Mouse (Mus musculus) retina, postnatal 1 day (tissue): Measurements from ENCODE around the gene Bub1.
A peak's percentile ranks its signal among the peaks of the same experiment; 100 is the strongest.

Source experiments
- DNase-seq: peaks from one replicate; pipeline ENCODE4 v3.0.0-alpha.2; 2012

The Bub1 gene

DNA sequence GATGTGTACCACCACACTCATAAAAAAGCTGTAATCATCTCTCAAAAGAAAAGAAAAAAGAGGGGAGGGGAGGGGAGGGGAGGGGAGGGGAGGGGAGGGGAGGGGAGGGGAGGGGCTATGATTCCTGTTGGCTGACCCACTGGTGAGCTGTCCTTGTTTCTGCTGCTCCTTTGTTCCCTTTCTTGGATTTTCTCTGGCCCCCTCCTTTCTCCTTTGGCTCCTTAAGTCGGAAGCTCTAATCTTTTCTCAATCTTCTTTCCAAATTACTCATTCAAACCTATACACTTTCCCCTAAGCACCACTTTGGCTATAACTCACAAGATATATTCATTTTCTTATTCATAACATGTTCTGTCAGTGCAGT lies 57.1 kb downstream of the Bub1 start:
- DNase-seq: peak; percentile 30

DNA sequence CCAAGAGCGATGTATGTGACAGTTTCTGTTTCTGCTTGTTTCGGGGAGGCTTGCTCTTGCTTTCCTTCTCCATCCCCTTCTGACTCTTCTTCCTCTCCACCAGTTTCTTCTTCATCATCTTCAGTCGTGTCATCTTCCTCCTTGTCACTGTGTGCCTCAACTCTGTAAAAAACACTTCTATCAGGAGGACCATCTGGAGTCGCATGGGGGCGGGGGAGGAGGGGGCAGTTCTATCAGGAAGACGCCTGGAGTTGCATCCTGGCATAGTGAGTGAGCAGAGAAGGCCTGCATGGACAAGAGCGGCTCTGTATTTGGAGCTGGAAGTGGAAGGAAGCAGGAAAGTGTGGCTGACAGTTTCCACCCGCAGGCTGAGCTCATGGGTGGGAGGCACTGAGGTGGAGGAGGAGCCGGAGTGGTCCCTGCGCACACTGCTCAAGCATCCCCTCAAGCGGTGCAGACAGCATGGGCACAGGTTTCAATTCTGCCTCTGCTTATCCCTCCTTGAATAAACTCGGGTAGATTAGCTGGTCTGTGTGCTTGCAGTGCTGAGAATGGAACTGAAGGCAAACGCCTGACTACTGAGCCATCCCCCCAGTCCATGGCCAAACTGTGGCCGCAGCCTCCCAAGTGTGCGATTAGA lies 57.6 kb downstream of the Bub1 start:
- peak; percentile 55 for DNase-seq

- DNase-seq: no peak
Observed at GRCm38 (mm10) chr2:127761587-127761986, 70.1 kb downstream of the Bub1 start.

DNA sequence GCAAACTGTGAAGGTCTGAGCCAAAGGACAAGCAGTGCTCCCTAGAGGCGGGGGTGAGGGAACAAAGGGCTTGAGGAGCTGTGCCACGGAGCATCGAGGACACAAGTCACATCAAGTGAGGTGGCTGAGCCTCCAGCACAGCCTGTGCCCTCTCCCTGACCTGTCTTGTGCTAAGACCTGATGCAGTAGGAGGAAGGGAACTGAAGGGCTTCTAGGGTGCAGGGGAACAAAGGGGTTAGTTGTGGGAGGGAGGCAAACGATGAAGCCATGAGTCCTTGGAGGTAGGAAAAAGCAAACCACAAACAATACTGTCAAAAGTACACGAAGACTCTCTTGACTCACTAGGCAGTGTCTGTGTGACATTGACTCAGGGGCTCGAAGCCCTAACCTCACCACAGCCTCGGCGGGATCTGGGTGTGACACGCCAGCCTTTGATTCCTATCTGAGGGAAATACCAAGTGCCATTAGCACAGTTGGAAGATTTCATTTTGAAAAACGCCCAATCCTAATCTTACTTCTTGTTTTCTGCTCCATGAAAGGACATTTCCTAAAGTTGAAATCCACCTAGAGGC lies 71.2 kb downstream of the Bub1 start:
- DNase-seq: no peak

DNA sequence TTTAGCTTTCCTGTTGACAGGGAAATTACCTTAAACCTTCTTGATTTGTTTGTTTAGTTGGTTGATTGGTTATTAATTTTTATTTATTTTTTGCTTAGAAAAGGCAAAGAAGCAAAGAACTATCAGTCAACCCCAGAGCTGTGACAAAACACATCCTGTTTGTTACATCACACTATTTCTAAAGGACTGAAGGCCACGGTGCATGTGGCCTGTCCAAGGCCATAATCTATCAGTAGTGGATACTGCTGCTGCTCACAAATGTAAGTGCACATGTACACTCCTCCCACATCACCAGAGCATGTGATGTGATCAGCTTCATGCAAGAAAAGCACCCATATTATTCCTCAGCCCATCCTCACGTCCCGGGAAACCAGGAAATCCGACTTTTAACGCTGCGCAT lies 71.7 kb downstream of the Bub1 start:
- DNase-seq: no peak

DNA sequence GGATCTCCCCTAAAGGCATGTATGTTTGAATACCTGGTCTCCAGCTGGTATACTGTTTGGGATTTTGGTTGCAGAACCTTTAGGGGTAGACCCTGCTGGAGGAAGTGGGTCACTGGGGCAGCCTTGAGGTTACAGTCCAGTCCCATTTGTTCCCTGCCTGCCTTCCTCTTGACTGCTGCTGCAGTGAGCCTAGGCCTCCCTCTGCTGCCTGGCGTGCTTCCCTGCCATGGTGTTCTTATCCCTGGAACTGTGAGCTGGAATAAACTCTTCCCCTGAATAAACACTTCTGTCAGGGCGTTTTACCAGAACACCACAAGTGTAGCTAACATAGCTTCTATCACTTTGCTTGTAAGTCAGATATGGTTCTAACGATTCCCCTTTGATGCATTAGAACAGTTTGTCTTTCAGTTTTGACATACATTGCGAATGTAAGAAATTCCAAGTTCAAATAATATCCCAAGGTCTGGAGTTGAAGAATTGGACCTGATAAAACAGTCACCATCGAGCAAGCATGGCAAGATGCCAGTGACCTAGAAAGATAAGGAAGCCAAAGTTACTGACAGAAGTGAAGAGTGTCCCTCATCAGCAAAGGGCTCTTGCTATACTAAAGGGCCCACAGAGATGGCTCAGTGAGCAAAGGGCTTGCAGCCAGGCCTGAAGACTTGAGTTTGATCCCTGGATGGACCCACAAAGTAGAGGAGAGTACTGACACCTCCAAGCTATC lies 72.3 kb downstream of the Bub1 start:
- DNase-seq: no peak

DNA sequence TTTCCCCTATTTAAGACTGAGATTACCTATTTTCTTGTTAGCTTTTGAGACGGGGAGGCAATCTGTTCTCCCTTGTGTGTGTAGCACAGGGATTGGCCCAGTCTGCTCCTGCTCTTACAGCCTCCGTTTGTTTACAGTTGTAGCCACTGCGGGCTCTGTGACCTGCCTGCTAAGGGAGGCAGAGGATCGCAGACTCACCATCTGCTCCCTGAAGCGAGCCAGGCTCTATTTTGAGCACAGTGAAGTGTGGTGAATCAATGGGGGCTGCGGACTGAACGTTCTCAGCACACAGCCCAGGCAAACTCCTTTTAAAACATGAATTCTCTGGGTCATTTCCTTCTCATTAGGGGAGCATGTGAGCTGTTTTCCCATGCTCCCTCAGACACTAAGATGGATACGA lies 74.5 kb downstream of the Bub1 start:
- peak; percentile 60 for DNase-seq

- DNase-seq: no peak
Observed at GRCm38 (mm10) chr2:127754113-127754512, 77.6 kb downstream of the Bub1 start.

GRCm38 (mm10) chr2:127751849-127752610 lies 79.6 kb downstream of the Bub1 start:
- no peak for DNase-seq
